Mouse (Mus musculus) limb, embryonic 15.5 days (tissue): ENCODE results near the gene Orm3. TPM values are rescaled to one million over a fixed set of nuclear protein-coding genes. Genes with fewer than 3 reads are reported as not detected.

Experiments
- ATAC-seq: fragments of 200-750 bp; cut with Nextera tagmentation; 2 replicates; pipeline ENCODE4 v1.8.0; 2017; ENCODE audit warnings: low read depth, moderate TSS enrichment; ENCODE audit not compliant: insufficient number of reproducible peaks, low FRiP score, low TSS enrichment
- H3K27ac ChIP-seq: fragments of 300-500 bp; sonication (generic); 2 replicates; pipeline ENCODE4 v1.5.1; 2015; ENCODE audit warnings: moderate library complexity, mild to moderate bottlenecking, inconsistent platforms
- H3K27me3 ChIP-seq: fragments of 300-500 bp; sonication (generic); 2 replicates; pipeline ENCODE4 v1.6.1; 2015; ENCODE audit warnings: inconsistent platforms
- H3K36me3 ChIP-seq: fragments of 300-500 bp; sonication (generic); 2 replicates; pipeline ENCODE4 v1.6.1; 2015; ENCODE audit warnings: inconsistent platforms
- H3K4me1 ChIP-seq: fragments of 300-500 bp; sonication (generic); 2 replicates; pipeline ENCODE4 v1.6.1; 2015; ENCODE audit warnings: inconsistent platforms
- H3K4me2 ChIP-seq: fragments of 300-500 bp; sonication (generic); 2 replicates; pipeline ENCODE4 v1.6.1; 2015; ENCODE audit warnings: mild to moderate bottlenecking, inconsistent platforms
- H3K4me3 ChIP-seq: fragments of 300-500 bp; sonication (generic); 2 replicates; pipeline ENCODE4 v1.5.1; 2015; ENCODE audit warnings: mild to moderate bottlenecking, inconsistent platforms
- H3K9ac ChIP-seq: fragments of 300-500 bp; sonication (generic); 2 replicates; pipeline ENCODE4 v1.6.1; 2015; ENCODE audit warnings: inconsistent platforms
- H3K9me3 ChIP-seq: fragments of 300-500 bp; sonication (generic); 2 replicates; pipeline ENCODE4 v1.6.1; 2016; ENCODE audit warnings: inconsistent platforms
- WGBS: fragments of 180-500 bp; shearing (Covaris S2); methylation state at CpG from one replicate; pipeline ENCODE4 v1.1.7; 2015; 5-methylcytosine and 5-hydroxymethylcytosine counted together
- polyA plus RNA-seq: library from polyadenylated mRNA; unstranded; fragments of >200 nt; fragmentation: Nextera tagmentation; extraction: Ambion mirVana; gene quantifications from 2 replicates; pipeline ENCODE4 v1.2.1, GENCODE M21; 2015

Orm3 gene
- polyA plus RNA-seq, 1 experiment from 2014 or later, result not detected

DNA sequence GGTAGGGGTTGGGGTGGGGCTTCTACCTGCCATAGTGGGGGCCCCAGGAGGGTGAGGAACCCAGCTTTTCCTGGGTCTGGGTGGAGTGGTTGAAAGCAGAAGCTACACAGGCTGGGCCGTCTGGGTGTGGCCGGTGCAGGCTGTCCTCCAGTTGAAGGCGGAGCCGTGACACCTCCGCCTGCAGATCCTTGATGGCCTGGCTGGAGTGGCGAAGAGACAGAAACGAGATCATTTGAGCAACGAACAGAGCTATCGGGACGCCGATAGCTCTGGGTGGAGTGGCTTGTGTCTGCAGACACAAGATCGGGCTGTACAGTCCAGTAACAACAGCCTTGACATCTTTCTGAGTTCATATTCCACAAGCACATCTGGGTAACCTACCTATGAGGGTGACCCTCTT, 18.4 kb downstream of the Orm3 start:
- Histone ChIP-seq H3K36me3 (peaks cover 77% of the 10 kb centered on the region), H3K4me1 (no peaks in the 10 kb centered on the region), H3K4me2 (no peak overlapping the region), H3K9ac (no peak overlapping the region), H3K27ac (no peak overlapping the region), H3K4me3 (no peak overlapping the region), H3K27me3 (no peaks in the 10 kb centered on the region), H3K9me3 (no peaks in the 10 kb centered on the region)
- ATAC-seq, result no peak
- WGBS, result 63% methylated on average over 12 of the region's 12 CpGs

DNA sequence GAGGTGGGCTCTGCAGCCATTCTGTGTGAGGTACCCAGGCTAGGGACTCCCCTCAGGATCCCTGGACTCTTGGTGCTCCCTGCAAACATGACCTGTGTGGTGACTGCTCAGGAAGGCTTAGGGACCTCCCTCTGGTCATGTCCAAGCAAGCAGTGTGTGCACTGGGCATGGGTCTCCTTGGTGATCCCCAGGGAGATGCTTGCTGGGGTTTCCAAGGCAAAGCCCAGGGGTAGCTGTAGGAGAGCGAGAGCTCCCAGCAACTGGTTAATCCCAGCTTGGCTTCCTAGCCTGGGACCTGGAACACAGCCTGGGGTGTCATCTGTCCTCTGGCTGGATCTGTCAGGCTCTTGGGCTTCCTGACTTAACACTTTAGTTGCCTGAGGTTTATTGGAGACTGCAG, 19.4 kb downstream of the Orm3 start:
- Histone ChIP-seq H3K4me2 (no peak overlapping the region), H3K9me3 (no peaks in the 10 kb centered on the region), H3K4me1 (no peaks in the 10 kb centered on the region), H3K9ac (no peak overlapping the region), H3K36me3 (peaks cover 82% of the 10 kb centered on the region), H3K4me3 (no peak overlapping the region), H3K27ac (no peak overlapping the region), H3K27me3 (no peaks in the 10 kb centered on the region)
- WGBS, result 37% methylated on average over 1 of the region's 1 CpGs
- ATAC-seq, result no peak

DNA sequence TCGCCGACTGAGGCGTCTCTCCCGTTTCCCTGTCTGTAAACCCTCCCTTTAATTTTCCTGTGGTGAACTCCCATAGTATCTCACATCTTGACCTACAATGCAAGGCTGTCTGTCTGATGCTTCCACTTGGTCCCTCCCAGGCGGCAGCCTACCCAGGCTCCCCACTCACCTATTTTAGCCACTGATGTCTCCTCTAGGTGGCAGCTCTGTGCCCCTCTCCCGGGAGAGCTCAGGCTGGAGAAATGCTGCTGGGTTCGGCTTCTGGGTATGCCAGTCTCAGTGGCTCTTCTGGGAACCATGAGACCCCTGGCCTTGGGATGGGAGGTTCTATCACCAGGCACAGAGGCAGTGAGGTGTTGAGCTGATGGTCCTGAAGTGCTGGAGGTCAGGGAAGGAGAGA, 21.5 kb downstream of the Orm3 start:
- H3K36me3 ChIP-seq, result peaks cover 87% of the 10 kb centered on the region

DNA sequence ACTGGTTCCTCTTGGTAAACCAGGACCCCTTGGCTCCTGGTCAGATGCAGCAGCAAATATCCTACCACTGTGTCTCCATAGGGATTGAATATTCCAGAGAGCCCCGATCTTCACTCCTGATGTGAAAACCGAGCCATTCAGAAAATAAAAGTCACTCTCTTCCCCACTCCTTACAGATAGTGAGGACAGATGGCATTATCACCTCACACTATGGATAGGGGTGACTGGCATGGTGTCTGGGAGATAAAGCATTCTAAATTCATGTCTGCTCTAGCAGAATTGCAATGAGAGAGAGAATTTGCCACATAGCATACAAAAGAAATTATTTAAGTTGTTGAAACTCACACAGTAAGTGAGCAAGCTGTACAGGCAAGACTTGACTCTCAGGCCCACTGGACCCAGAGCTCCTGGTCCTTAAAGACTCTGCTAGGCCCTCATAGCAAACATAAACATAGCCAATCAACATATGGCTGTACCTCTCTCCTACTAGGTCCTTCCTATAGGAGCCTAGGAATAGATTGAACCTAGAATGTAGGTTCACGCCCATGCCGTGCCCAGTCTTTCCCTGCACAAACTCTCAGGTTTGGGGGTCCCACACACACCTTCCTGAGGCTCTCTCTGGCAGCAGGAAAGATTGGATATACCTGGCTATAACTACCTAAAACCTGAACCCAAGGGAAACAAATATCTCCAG, 26.9 kb downstream of the Orm3 start:
- H3K9me3 ChIP-seq, result no peaks in the 10 kb centered on the region
- H3K4me3 ChIP-seq, result no peak overlapping the region
- 89% methylated on average over 4 of the region's 4 CpGs for WGBS
- H3K9ac ChIP-seq, result no peak overlapping the region
- peaks cover 72% of the 10 kb centered on the region for H3K36me3 ChIP-seq
- H3K4me1 ChIP-seq, result no peaks in the 10 kb centered on the region
- ATAC-seq, result no peak
- no peak overlapping the region for H3K27ac ChIP-seq
- H3K4me2 ChIP-seq, result no peak overlapping the region
- H3K27me3 ChIP-seq, result no peaks in the 10 kb centered on the region

More for the DNA sequence above, 21.5 kb downstream of the Orm3 start:
- no peaks in the 10 kb centered on the region for H3K9me3 ChIP-seq
- H3K4me2 ChIP-seq, result no peak overlapping the region
- no peak overlapping the region for H3K9ac ChIP-seq
- no peak for ATAC-seq
- WGBS, result 69% methylated on average over 7 of the region's 7 CpGs
- no peaks in the 10 kb centered on the region for H3K27me3 ChIP-seq
- no peak overlapping the region for H3K27ac ChIP-seq
- H3K4me1 ChIP-seq, result no peaks in the 10 kb centered on the region
- H3K4me3 ChIP-seq, result no peak overlapping the region

DNA sequence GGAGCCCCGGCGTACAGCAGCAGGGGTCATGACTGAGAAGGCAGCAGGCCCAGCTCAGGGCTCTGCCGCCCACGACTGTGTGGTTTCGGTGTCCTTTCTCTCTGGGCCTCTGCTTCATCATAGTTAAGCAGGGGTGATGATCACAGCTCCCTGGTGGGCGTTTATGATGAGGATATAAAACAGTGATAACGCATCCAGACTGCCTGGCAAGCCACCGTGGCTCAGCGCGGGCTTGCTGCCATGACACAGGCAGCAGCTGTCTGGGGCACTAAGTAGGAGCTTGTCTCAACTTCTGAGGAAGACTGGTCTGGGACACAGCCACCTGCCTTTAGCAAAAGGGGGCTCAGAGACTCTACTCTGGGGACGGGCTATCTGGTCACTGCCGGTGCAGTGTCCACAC, 27.5 kb downstream of the Orm3 start:
- ATAC-seq, result no peak
- Histone ChIP-seq H3K4me3 (no peak overlapping the region), H3K4me1 (no peaks in the 10 kb centered on the region), H3K36me3 (peaks cover 65% of the 10 kb centered on the region), H3K9me3 (no peaks in the 10 kb centered on the region), H3K4me2 (no peak overlapping the region), H3K27me3 (no peaks in the 10 kb centered on the region), H3K27ac (no peak overlapping the region), H3K9ac (no peak overlapping the region)
- 74% methylated on average over 12 of the region's 12 CpGs for WGBS

DNA sequence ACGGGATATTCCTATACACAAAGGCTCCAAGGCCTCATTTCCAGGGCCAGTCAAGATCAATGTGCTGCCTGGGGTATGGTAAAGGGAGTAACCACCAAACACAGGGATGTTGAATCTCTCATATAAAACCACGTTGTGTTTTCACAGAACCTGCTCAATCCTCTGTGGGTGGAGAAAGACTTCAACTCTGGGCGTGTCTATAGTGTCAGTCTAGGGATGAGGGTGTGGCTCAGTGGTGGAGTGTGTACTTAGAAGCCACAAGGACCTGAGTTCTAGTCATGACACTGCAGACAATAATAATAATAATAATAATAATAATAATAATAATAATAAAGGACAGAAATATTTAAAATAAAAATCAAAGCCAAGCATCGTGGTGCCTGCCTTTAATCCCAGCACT, 28.3 kb downstream of the Orm3 start:
- peaks cover 4% of the 10 kb centered on the region for H3K4me1 ChIP-seq
- 90% methylated on average over 4 of the region's 4 CpGs for WGBS
- ATAC-seq, result no peak
- no peak overlapping the region for H3K4me3 ChIP-seq
- no peaks in the 10 kb centered on the region for H3K27me3 ChIP-seq
- no peak overlapping the region for H3K9ac ChIP-seq
- no peaks in the 10 kb centered on the region for H3K9me3 ChIP-seq
- peaks cover 57% of the 10 kb centered on the region for H3K36me3 ChIP-seq
- H3K4me2 ChIP-seq, result no peak overlapping the region
- H3K27ac ChIP-seq, result no peak overlapping the region

DNA sequence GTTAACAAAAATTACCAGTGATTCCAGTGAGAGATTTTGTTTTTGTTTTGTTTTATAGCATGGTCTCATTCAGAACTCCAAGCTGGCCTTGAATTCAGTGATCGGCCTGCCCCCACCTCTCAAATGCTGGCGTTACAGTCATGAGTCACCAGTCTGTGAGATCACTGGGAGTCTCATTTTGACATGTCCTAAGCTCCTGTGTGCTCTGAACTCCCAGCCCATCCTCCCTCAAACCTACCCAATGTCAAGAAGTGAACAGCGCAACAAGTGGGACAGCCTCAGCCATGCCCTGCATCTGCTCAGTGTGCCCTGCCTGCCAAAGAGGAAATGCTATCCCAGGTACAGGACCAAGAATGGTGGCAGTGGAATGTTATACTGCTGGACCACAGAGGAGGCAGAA, 29.3 kb downstream of the Orm3 start:
- peaks cover 8% of the 10 kb centered on the region for H3K4me1 ChIP-seq
- no peak for ATAC-seq
- no peak overlapping the region for H3K9ac ChIP-seq
- H3K27ac ChIP-seq, result no peak overlapping the region
- peaks cover 47% of the 10 kb centered on the region for H3K36me3 ChIP-seq
- no peak overlapping the region for H3K4me3 ChIP-seq
- 84% methylated on average over 3 of the region's 3 CpGs for WGBS
- no peaks in the 10 kb centered on the region for H3K9me3 ChIP-seq
- H3K4me2 ChIP-seq, result no peak overlapping the region
- H3K27me3 ChIP-seq, result no peaks in the 10 kb centered on the region

DNA sequence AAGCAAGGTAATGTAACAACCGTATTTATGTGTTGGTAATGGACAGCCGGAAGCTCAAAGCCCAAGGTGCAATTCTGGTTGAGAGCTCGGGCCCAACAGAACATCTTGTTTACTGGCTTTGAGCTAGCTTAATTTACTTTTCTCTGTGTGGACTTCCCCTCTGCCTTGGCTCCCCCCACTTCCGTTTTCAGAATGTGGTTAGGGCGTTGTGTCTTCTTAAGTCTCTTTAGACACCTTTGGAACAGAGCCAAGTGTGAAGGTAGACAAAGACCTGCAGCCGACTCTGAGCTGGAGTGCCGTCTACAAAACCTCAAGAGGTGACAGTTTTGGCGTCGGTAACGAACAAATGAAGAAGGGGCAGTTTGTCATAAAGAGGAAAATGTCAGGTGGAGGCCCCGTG, 29.8 kb downstream of the Orm3 start:
- Histone ChIP-seq H3K4me3 (no peak overlapping the region), H3K36me3 (peaks cover 42% of the 10 kb centered on the region), H3K27ac (no peak overlapping the region), H3K9ac (no peak overlapping the region), H3K27me3 (no peaks in the 10 kb centered on the region), H3K9me3 (no peaks in the 10 kb centered on the region), H3K4me2 (no peak overlapping the region), H3K4me1 (peaks cover 8% of the 10 kb centered on the region)
- no peak for ATAC-seq
- 65% methylated on average over 11 of the region's 11 CpGs for WGBS

DNA sequence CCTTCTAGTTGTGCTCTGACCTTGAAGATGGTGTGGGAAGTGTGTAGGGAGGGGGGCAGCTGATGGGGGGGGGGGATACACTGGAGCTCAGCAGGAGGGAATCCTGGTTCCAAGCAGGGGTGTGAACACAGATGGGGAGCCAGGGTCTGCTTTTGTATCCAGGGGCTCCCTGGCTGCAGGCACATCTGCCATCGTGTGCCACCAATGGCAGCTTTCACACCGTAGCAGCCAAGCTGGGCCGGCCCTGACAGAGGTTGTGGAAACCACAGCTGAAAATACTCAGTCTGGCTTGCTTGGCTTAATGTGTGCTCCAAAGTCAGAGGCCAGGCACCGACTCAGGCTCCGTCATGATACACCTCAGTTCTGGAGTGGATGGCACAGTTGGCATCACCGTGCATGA, 32.1 kb downstream of the Orm3 start:
- Histone ChIP-seq H3K9ac (no peak overlapping the region), H3K27me3 (no peaks in the 10 kb centered on the region), H3K27ac (no peak overlapping the region), H3K4me3 (no peak overlapping the region), H3K9me3 (no peaks in the 10 kb centered on the region), H3K4me2 (no peak overlapping the region), H3K4me1 (peaks cover 10% of the 10 kb centered on the region), H3K36me3 (peaks cover 20% of the 10 kb centered on the region)
- no peak for ATAC-seq
- 73% methylated on average over 6 of the region's 6 CpGs for WGBS

DNA sequence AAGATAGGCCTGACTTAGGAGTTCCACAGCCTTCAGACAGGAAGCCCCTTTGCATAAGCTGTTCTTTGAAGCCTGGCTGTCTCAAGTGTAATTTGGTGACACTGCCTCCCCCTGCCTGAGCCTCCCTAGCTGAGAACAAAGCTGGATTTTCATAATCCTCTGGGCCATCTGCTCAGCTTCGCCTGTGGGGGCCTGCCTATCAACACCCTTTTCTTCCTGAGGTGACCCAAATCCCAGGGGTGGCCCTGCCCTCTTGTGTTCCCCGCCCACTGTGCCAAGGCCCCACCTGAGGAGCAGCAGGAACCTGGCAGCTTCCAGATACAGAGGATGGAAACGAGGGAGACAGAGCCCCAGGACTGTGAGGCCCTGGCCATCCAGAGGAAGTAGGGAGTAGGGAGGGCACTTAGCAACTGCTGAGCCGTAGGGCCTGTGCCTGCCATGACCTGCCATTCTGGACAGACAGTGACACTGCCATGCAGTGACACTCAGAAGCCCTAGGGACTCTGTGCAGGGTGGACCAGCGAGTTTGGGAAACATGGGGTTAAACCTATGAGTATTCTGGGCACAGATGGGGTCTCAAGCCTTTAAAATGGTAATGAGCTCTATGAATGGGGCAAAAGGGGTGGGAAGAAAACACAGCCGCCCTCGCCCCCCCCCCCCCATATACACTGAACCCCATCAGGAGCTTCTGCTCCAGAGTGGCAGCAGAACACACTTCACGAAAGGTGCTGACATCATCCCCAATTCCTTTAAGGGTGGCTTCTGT, 33.3 kb downstream of the Orm3 start:
- 45% methylated on average over 8 of the region's 8 CpGs for WGBS
- no peak for ATAC-seq
- Histone ChIP-seq H3K36me3 (peaks cover 17% of the 10 kb centered on the region), H3K27ac (no peak overlapping the region), H3K4me2 (no peak overlapping the region), H3K4me3 (no peak overlapping the region), H3K4me1 (peaks cover 10% of the 10 kb centered on the region), H3K9me3 (no peaks in the 10 kb centered on the region), H3K9ac (no peak overlapping the region), H3K27me3 (no peaks in the 10 kb centered on the region)

DNA sequence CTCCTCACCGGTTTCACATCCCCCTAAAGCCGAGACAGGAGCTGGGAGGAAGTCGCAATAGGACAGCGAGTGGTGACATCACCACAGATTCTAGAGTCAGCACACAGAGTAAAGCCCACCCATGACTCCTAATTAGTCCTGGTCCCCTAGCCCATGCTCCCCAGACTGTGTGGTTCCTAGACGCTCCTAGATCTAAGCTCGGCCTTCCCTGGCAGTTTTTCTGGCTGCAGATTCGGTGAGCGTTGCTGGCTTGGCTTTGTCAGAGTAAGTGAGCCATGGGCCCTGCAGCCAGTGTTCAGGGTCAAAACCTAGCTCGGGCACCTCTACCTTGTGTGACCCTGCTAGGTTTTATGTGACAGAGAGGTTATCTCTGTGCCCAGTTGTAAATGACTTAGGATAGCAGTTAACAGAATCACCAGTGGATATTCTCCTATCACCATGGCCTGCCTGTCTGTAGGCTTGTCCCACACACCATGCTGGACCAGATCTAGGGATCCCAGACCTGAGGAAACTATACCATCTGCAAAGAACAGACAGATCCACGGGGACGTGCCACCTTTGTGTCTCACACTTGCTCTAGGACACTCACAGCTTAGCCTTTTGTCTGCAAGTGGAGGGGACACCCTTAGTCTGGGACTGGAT, 34.0 kb downstream of the Orm3 start:
- 67% methylated on average over 11 of the region's 11 CpGs for WGBS
- Histone ChIP-seq H3K9me3 (no peaks in the 10 kb centered on the region), H3K27ac (no peak overlapping the region), H3K27me3 (no peaks in the 10 kb centered on the region), H3K4me2 (no peak overlapping the region), H3K4me3 (no peak overlapping the region), H3K4me1 (peaks cover 10% of the 10 kb centered on the region), H3K36me3 (peaks cover 23% of the 10 kb centered on the region), H3K9ac (no peak overlapping the region)
- ATAC-seq, result no peak

DNA sequence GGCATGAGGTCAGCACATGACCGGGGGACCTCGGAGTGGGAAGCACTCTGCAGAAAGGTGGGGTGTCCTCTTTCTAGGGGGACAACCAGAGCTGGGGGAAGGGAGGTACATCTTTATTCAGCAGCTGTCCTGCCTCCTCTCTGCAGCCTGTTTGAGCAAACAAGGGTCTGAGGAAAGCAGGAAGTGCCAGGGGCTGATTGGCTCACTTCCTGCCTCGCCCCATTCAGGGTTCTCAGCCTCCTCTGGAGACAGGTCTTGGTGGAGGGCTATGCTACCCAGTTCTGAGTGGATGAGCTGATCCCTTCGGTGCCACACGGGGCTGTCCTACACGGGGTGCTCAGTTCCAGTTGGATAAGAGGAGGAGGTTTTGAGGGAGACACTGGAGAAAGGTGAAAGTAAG, 35.4 kb downstream of the Orm3 start:
- 78% methylated on average over 6 of the region's 6 CpGs for WGBS
- Histone ChIP-seq H3K9ac (no peak overlapping the region), H3K27ac (no peak overlapping the region), H3K27me3 (no peaks in the 10 kb centered on the region), H3K36me3 (peaks cover 27% of the 10 kb centered on the region), H3K9me3 (no peaks in the 10 kb centered on the region), H3K4me1 (peaks cover 10% of the 10 kb centered on the region), H3K4me3 (no peak overlapping the region), H3K4me2 (no peak overlapping the region)
- ATAC-seq, result no peak
